Mouse (Mus musculus) gastrocnemius, adult 2 months (tissue): ENCODE measurements at regions not wholly inside any gene's neighbourhood (a gene's known extent, or its start where the extent isn't known, plus 50 kb on each side); places are given as distances from the start of the nearest gene placed in this dataset.

Source experiments
- DNase-seq: peaks from one replicate; pipeline ENCODE4 v3.0.0; 2022
- H3K27ac ChIP-seq: fragments of 200-600 bp; 2 replicates; pipeline ENCODE4 v1.8.1; 2022; ENCODE audit warnings: mild to moderate bottlenecking
- H3K4me3 ChIP-seq: fragments of 200-600 bp; 2 replicates; pipeline ENCODE4 v1.8.1; 2022; ENCODE audit warnings: mild to moderate bottlenecking, moderate library complexity
- CTCF ChIP-seq: fragments of 200-600 bp; IDR thresholded peaks from 2 replicates; pipeline ENCODE4 v1.8.1; 2022; ENCODE audit warnings: antibody characterized with exemption, mild to moderate bottlenecking, moderate library complexity
- intact Hi-C: fragments of 180-260 bp; cut with DNase I; formaldehyde crosslinking; loops from one replicate; pipeline ENCODE4 v1.15.1; 2025

DNA sequence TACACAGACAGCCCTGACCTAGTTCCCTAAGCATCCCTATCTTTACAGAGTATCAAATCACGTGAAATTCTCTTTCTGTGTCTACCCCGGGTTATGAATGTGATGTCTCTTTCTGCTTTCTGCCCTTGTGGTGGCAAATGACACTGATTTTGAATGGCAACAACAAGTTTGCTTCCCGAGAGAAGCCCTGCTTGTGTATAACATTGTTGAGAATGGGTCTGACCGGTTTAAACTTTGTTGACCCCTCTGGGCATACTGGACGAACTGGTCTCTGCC, 109.1 kb upstream of the Zdhhc25 start:
- H3K27ac ChIP-seq = no peak overlapping the region
- DNase-seq = no peak
- intact Hi-C loops = no loop called here
- no peak for TF ChIP-seq CTCF
- no peak overlapping the region for H3K4me3 ChIP-seq

DNA sequence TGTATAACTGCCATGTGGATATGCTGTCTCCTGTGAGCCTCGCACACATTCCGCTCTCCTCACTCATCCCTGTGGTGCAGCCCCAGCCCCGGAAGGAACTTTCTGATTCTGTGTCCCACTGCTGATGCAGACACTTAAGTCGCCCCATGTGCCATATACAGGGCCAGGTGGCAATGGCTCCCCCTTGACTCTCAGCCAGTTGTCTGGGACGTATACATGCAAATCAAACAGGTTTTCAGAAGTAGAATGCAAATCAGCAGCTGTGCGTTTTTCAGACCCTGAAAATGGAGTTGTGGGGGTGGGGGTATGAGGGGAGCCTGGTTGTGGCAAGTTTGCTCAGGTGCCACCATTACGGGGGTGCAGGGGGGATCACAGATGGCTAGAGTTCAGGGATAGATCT, 102.1 kb upstream of the Zdhhc25 start:
- intact Hi-C loops = no loop called here
- no peak for DNase-seq
- H3K4me3 ChIP-seq = no peak overlapping the region
- no peak overlapping the region for H3K27ac ChIP-seq
- no peak for TF ChIP-seq CTCF

DNA sequence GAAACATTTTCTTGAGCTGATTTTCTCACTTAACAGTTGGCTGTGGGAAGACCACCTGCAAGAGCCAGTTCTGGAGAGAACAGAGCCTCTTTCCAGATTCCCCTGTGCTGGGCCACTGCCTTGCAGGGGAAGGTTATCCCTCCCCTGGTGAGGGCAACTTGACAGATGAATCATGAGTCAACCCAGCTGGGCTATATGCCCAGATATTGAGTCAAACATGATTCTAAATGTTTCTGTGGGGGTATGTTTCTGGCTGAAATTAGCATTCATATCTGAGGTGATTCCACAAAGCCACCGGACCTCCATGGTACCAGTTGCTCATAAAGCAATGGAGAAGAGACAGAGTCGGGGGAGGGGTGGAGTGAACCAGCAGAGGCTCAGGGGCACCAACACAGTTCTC, 97.8 kb upstream of the Zdhhc25 start:
- H3K4me3 ChIP-seq = no peak overlapping the region
- H3K27ac ChIP-seq = no peak overlapping the region
- no peak for DNase-seq
- TF ChIP-seq CTCF = no peak
- intact Hi-C loops = no loop called here

DNA sequence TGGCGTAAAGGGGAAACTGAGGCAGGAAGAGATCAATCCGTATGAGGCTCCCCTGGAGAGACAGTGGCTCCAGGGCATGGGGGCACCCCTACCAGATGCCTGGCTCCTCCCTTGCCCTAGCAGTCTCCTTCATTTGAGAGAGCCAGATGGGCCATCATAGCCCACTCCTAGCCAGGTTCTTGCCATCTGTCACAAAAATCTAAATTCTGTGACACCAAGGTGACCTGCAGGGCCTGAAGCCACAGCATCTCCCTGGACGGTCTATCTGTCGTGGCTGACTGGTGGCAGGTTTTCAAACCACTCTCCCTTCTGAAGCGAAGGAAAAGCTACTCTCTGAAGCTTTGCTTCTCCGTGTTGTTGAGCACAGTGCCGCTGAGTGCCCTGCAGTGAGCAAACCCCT, 96.2 kb upstream of the Zdhhc25 start:
- intact Hi-C loops = no loop called here

DNA sequence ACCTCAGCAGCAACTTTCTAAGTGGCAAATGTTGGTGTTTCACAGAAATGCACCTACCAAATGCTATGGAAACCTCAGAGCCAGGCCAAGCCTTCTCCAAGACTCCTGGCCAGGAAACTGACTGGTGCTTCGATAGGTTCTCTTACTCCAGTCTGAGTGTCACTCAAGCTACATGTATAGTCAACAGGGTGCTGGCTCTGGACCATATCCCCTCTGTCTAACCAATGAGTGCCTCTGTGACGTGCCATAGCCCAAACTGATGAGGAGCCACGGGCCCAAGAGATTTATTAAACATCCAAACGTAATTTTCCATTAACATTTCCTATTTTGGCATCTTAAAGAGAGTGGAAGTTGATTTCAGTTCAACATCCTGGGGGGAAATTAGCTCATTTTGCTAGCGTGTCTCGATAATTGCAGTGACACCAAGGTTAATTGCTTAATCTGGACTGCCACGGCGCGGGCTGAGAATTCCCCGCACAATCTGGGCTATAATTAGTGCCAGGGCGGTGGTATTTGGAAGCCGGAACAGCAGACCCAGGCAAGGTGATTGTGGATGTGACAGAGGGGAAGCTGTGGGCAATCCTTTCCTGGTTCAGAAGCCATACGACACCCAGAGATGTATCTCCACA, 94.5 kb upstream of the Zdhhc25 start:
- intact Hi-C loops = no loop called here
- DNase-seq = no peak
- TF ChIP-seq CTCF = no peak
- Histone ChIP-seq H3K4me3 (no peak overlapping the region), H3K27ac (no peak overlapping the region)

More for the DNA sequence above, 96.2 kb upstream of the Zdhhc25 start:
- no peak for TF ChIP-seq CTCF
- no peak for DNase-seq
- H3K4me3 ChIP-seq = no peak overlapping the region
- H3K27ac ChIP-seq = no peak overlapping the region

DNA sequence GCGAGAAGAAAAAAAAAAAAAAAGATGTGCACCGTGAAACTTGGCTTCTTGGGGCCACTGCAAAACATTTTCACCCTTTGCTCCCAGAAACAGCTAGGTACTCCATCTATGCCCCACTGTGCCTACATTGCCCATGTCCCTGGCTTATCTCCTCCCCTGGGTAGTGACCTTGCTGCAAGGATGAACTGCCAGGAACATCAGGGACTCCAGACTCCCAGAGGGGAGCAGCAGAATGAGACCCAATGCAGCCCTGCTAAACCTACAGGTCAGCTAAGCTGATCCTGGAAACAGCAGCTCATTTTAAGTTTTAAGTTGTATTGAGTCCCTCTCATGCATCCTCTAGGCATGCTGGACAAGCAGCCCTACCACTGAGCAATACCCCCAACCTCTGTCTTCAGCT, 92.2 kb upstream of the Zdhhc25 start:
- no peak for TF ChIP-seq CTCF
- intact Hi-C loops = no loop called here
- Histone ChIP-seq H3K27ac (no peak overlapping the region), H3K4me3 (no peak overlapping the region)
- DNase-seq = no peak

DNA sequence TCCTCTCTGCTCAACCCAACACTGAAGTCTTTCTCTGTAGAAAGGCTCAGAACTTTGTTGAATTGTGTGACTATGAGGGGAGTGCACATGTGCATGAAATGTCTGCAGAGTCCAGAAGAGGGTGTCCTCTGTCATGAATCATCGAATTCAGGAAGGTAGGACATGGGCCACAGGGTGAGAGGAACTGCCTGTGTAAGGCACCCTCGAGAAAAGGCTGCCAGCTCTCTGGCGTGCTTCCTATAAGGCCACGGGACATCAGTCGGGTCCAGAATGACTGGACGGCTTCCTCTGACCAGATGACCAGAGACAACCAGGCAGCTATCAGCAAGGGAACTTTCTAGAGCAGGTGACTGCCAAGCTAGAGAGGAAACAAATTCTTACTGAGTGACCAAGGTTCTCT, 91.1 kb upstream of the Zdhhc25 start:
- no peak for DNase-seq

DNA sequence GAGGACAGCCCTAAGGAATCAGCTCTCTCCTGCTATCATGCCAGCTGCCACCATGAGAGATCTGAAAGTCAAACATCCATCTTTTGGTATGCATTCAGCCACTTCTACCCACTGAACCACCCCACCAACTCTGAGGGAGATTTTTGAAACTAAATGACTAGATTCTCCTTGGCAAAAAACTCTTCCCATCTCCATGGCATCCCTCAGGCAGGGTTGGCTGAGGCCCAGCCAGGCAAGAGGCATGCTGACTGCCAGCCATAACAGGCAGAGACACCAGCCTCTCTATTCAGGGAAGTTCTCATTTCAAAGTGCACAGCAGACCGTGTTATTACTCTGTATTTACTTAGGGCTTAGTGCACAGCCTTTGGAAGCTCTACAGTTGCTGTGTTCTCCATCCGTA, 90.5 kb upstream of the Zdhhc25 start:
- Histone ChIP-seq H3K4me3 (no peak overlapping the region), H3K27ac (no peak overlapping the region)
- intact Hi-C loops = no loop called here
- no peak for TF ChIP-seq CTCF
- DNase-seq = no peak

More for the DNA sequence above, 91.1 kb upstream of the Zdhhc25 start:
- no peak for TF ChIP-seq CTCF
- intact Hi-C loops = no loop called here
- Histone ChIP-seq H3K4me3 (no peak overlapping the region), H3K27ac (no peak overlapping the region)

DNA sequence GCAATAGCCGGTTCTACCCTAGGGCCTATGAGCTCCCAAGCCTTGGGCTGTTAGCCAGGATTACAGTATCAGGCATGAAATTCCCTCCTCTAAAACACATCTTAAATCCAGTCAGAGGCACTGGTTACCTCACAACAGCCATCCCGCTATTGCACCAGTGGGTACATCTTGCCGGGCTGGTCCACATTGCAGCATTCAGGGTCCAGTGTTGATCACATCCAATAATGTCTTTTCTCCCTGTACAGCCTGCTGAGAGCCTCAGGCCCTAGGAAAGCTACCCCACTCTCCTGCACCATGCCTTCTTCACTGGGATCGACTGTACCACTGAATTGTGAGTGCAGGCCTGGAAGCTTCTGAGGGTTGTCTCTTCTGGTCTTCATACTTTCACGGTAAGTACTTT, 86.0 kb upstream of the Zdhhc25 start:
- no peak for DNase-seq
- Histone ChIP-seq H3K27ac (no peak overlapping the region), H3K4me3 (no peak overlapping the region)
- intact Hi-C loops = no loop called here
- TF ChIP-seq CTCF = no peak

DNA sequence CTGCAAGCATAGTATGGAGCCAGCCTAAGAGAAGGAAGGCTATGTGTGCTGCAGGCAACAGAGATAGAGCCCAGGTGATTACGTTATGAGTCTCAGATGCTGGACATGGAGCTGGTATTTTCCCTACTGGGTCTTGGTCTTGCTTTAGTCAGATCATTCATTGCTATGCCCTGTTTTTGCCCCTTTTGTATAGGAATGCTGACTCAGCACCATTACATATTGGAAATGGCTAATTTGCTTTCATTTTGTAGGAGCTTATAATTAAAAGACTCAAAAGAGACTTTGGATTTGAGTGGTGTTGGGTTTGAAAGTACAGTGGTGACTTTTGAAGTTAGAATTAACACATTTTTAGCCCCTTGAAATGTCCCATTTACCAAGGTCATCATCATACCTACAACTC, 68.9 kb upstream of the Zdhhc25 start:
- Histone ChIP-seq H3K4me3 (no peak overlapping the region), H3K27ac (no peak overlapping the region)
- TF ChIP-seq CTCF = no peak
- DNase-seq = no peak
- intact Hi-C loops = no loop called here

DNA sequence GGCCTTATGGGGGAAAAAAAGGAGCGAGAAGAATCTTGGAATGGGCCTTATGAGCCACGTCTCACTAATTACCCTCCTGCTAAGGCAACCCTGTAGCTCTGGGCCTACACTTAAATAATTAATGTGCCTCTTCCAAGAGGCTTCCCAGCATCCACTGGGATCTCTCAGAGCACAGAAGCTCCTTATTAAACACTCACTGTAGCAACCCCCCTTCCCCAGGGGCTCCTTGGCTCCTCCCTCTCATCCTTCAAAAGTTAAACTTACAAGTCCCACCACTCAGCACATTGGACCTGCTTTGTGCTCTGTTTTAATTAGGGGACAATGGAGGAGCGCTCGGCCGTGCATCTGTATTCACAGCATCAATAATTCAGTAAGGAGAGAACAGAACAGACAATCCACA, 68.1 kb upstream of the Zdhhc25 start:
- intact Hi-C loops = no loop called here

DNA sequence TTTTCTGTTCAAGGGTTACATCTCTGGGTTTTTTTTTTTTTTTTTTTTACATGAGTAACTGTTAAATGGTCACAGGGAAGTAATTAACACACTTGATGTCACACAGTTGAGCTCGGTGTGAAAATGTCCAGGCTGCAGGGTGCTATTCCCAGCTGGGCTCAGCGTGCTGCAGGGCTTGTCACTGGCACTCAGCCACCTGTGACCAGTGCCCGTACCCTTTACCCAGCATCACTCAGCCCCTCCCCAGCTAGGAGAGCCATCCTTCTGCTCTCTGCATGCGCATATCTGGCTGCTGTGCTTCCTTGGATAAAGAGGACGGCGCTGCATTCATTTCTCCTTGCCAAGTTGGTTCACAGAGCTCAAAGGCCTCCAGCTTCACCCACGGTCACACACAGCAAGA, 66.7 kb upstream of the Zdhhc25 start:
- no peak for TF ChIP-seq CTCF
- no peak for DNase-seq
- Histone ChIP-seq H3K4me3 (no peak overlapping the region), H3K27ac (no peak overlapping the region)
- intact Hi-C loops = no loop called here

More for the DNA sequence above, 68.1 kb upstream of the Zdhhc25 start:
- no peak overlapping the region for H3K27ac ChIP-seq
- no peak for TF ChIP-seq CTCF
- H3K4me3 ChIP-seq = no peak overlapping the region
- no peak for DNase-seq

DNA sequence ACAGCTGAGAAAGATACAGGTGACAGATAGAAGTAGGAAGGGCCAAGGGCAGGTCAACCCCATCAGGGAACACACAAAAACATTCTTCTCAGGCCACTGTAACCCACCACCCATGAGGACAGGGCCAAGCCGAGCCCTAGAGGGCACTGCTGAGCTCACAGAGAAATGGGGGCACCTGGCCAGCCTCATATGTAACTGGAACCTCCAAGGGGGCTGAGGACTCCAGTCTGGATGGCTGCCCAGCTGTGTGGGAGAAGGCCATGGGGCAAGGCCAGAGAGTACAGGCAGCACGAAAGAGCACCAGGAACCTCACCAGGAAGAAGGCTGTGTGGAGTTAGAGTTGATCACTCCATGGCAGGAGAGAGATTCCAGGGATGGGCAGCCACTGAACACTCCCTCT, 64.6 kb upstream of the Zdhhc25 start:
- intact Hi-C loops = no loop called here
- H3K27ac ChIP-seq = no peak overlapping the region
- TF ChIP-seq CTCF = no peak
- DNase-seq = no peak
- H3K4me3 ChIP-seq = no peak overlapping the region

DNA sequence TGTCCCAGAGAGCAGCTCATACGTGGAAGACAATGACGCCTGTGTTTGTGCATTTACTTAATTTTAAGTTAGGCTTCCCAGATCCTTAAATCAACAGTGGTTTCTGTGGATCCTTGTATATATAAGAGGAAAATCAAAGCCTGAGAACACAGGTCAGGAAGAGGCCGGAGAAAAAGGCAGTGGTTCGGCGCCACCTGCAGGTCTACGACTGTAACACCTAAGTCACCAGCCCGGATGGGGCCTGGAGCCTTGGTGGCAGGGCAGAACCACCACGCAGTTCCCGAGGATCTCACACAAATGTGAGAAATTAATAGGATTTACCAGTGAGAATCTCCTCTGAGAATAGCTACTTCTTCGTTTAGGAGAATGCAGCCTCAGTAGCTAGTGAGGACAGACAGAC, 62.9 kb upstream of the Zdhhc25 start:
- Histone ChIP-seq H3K4me3 (no peak overlapping the region), H3K27ac (no peak overlapping the region)
- peak; percentile 46 for TF ChIP-seq CTCF
- intact Hi-C loops = no loop called here
- DNase-seq = no peak

DNA sequence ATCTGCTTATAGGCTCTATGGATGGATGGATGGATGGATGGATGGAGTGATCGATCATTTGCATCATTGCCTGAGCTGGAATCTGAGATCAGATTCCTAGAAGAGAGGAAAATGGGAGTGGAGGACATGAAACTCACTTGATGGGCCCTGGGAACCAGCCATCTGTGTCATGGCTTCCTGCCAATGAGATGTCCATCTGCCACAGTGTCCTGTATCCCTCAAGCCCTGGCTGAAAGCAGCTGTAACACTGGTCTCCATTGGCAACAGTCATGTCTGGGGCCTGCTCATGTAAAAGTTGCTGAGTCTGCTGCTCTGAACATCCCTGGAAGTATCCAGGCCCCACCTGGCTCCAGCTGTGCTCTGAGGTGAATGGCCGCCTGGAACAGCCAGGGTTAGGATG, 57.5 kb upstream of the Zdhhc25 start:
- DNase-seq = no peak
- no peak overlapping the region for H3K27ac ChIP-seq
- intact Hi-C loops = no loop called here
- H3K4me3 ChIP-seq = no peak overlapping the region
- no peak for TF ChIP-seq CTCF
